Mouse (Mus musculus) G1E (cell line): ENCODE results near the gene Iqcb1. TPM values are rescaled to one million over a fixed set of nuclear protein-coding genes. Genes with fewer than 3 reads are reported as not detected.
A peak's percentile ranks its signal among the peaks of the same experiment; 100 is the strongest.

Experiments used
- ATAC-seq: 2 replicates; pipeline ENCODE4 v1.8.0; 2016; ENCODE audit warnings: mild to moderate bottlenecking; ENCODE audit not compliant: insufficient number of reproducible peaks, poor library complexity, low FRiP score, severe bottlenecking; ENCODE audit errors: extremely low read depth
- DNase-seq: peaks from one replicate; pipeline ENCODE4 v3.0.0; 2012; ENCODE audit warnings: low spot score
- H3K27me3 ChIP-seq: 2 replicates; pipeline ENCODE4 v1.6.1; 2012; ENCODE audit warnings: mild to moderate bottlenecking, low read length, inconsistent platforms; ENCODE audit not compliant: insufficient read depth
- H3K36me3 ChIP-seq: replicated peaks from 2 replicates; pipeline ENCODE3; 2012; ENCODE audit warnings: mild to moderate bottlenecking, inconsistent platforms
- H3K4me1 ChIP-seq: 2 replicates; pipeline ENCODE4 v1.6.1; 2012; ENCODE audit warnings: low read depth, low read length, inconsistent platforms, mixed read lengths; ENCODE audit not compliant: insufficient read depth
- H3K4me3 ChIP-seq: 2 replicates; pipeline ENCODE4 v1.5.1; 2012; ENCODE audit warnings: low read depth, mild to moderate bottlenecking, inconsistent platforms, low read length, moderate library complexity, mixed read lengths
- H3K9me3 ChIP-seq: replicated peaks from 2 replicates; pipeline ENCODE4 v1.6.1; 2012; ENCODE audit warnings: inconsistent platforms
- CTCF ChIP-seq: IDR thresholded peaks from 2 replicates; pipeline ENCODE4 v1.5.1; 2012; ENCODE audit warnings: low read depth, low read length, inconsistent platforms, mixed read lengths
- GATA1 ChIP-seq: IDR thresholded peaks from 2 replicates; pipeline ENCODE4 v1.6.1; 2012; ENCODE audit warnings: borderline replicate concordance, low read length, inconsistent platforms, mixed read lengths
- GATA2 ChIP-seq: IDR thresholded peaks from 2 replicates; pipeline ENCODE4 v1.6.1; 2012; ENCODE audit warnings: low read depth, low read length, inconsistent platforms, borderline replicate concordance
- POLR2AphosphoS5 ChIP-seq: IDR thresholded peaks from 2 replicates; pipeline ENCODE4 v1.6.1; 2012; ENCODE audit warnings: low read depth, low read length, inconsistent platforms; ENCODE audit not compliant: insufficient replicate concordance
- TAL1 ChIP-seq: conservative IDR thresholded peaks from 2 replicates; pipeline ENCODE4 v1.6.1; 2012; ENCODE audit warnings: low read depth, low read length, inconsistent platforms, mixed read lengths
- polyA plus RNA-seq: library from polyadenylated mRNA; stranded (reverse); fragments of >175 nt; gene quantifications from 2 replicates; pipeline ENCODE4 v1.2.3, GENCODE M21; 2012
- total RNA-seq, 2 experiments: library from RNA; stranded (forward) in 1 of 2; stranded (reverse) in 1 of 2; fragments of 200-1000 nt in 1 of 2; fragments of >200 nt in 1 of 2; fragmentation: Nextera tagmentation in 1 of 2; gene quantifications; 2 replicates each; pipeline ENCODE4 v1.2.3; 2014 to 2017

The Iqcb1 gene
- total and polyA plus RNA-seq, 3 experiments, result 2.9 to 27.7 (median 19.0) TPM

DNA sequence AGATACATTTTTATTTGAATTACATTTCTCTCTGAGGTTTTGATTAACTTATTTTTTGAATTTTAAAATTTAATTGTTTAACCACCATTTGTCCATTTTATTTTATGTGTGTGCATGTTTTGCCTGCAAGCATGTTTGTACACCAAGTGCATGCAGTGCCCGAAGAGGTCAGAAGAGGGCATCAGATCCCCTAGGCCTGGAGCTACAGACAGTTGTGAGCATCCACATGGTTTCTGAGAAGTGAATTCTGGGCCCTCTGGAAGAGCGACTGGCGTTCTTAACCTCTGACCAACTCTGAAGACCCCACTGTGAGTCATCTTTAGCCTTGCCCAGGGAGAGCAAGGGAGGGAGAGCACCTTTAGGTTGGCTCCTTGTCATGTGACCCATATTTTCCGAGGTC, 56.7 kb downstream of the Iqcb1 start:
- H3K36me3 ChIP-seq, result peaks cover 45% of the 10 kb centered on the region
- no peaks in the 10 kb centered on the region for H3K27me3 ChIP-seq
- ATAC-seq (no peak), DNase-seq (no peak)
- H3K4me1 ChIP-seq, result peaks cover 6% of the 10 kb centered on the region; the same call in 1 of the 2 replicates
- H3K9me3 ChIP-seq, result no peaks in the 10 kb centered on the region
- H3K4me3 ChIP-seq, result no peak overlapping the region
- TF ChIP-seq CTCF, result peak; percentile 29; the same call in 1 of the 2 replicates
- TF ChIP-seq POLR2AphosphoS5, result no peak
- no peak for TF ChIP-seq GATA1
- TF ChIP-seq TAL1, result no peak

DNA sequence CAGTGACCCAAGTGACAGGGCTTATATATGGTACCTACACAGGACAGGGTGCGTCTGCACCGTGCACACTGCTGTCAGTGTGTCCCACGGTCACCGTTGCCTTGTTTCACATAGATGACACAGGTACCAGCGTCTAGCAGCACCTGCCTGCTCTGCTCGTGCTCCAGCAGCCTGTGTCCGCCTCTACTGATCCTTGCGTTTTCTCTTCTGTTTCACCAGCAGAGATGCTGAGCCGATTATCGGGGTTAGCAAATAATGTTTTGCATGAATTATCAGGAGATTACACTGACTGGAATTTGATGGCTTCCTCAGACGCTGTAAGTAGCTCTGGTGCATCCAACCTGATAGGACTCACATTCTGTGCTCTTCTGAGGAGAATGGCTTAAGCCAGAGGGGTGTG, 57.7 kb downstream of the Iqcb1 start:
- H3K4me3 ChIP-seq, result no peak overlapping the region
- no peaks in the 10 kb centered on the region for H3K9me3 ChIP-seq
- H3K27me3 ChIP-seq, result no peaks in the 10 kb centered on the region
- DNase-seq (no peak), ATAC-seq (no peak)
- H3K36me3 ChIP-seq, result peaks cover 53% of the 10 kb centered on the region
- TF ChIP-seq GATA2, result no peak
- no peak for TF ChIP-seq TAL1
- no peak for TF ChIP-seq CTCF
- no peak for TF ChIP-seq GATA1
- no peak for TF ChIP-seq POLR2AphosphoS5
- peaks cover 9% of the 10 kb centered on the region for H3K4me1 ChIP-seq

DNA sequence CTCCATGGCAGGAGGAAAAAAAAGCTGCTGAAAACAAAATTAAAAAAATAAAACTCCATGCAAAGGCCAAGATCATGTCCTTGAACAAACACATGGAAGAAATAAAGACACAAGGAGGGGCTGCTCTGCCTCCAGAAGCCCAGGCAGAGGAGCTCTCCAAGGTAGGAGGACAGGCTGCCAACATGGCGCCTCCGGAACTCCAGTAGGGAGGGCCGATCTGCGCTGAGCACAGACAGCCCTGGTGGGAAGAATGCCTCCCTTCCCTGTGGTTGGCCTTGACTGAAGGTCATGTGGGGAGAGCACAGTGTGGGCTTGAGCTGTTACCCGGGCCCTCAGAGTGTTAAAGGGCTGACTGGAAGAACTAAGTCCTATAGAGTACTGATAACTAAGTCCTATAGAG, 59.4 kb downstream of the Iqcb1 start:
- no peaks in the 10 kb centered on the region for H3K9me3 ChIP-seq
- DNase-seq (no peak), ATAC-seq (no peak)
- peaks cover 67% of the 10 kb centered on the region for H3K36me3 ChIP-seq
- H3K4me1 ChIP-seq, result peaks cover 12% of the 10 kb centered on the region
- no peak overlapping the region for H3K4me3 ChIP-seq
- H3K27me3 ChIP-seq, result no peaks in the 10 kb centered on the region
- TF ChIP-seq GATA1 (no peak), POLR2AphosphoS5 (no peak), TAL1 (no peak), GATA2 (no peak), CTCF (no peak)

DNA sequence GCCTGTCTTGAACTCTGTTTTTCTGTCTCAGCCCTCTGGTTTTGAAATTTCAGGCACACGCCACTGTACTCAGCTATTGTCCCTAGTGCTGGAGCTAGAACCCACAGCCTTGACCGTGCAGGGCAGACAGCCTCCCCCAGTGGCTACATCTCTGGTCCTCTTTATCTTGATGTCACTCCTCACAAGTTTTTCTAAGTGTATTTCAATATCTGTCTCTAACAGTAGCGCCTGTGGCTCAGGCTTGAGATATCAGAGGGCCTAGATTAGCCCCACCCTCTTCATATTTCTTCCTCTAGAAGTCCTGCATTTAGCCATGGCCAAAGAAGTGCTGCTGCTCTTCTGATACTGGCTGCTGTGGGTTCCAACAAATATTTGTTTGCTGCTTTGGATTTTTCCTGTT, 62.4 kb downstream of the Iqcb1 start:
- TF ChIP-seq CTCF (no peak), GATA1 (no peak), TAL1 (no peak), POLR2AphosphoS5 (no peak), GATA2 (no peak)
- H3K27me3 ChIP-seq, result no peaks in the 10 kb centered on the region
- DNase-seq (no peak), ATAC-seq (peak; percentile 34; the same call in 1 of the 2 replicates)
- H3K36me3 ChIP-seq, result peaks cover 88% of the 10 kb centered on the region
- H3K9me3 ChIP-seq, result no peaks in the 10 kb centered on the region
- H3K4me3 ChIP-seq, result no peak overlapping the region
- H3K4me1 ChIP-seq, result peaks cover 12% of the 10 kb centered on the region

DNA sequence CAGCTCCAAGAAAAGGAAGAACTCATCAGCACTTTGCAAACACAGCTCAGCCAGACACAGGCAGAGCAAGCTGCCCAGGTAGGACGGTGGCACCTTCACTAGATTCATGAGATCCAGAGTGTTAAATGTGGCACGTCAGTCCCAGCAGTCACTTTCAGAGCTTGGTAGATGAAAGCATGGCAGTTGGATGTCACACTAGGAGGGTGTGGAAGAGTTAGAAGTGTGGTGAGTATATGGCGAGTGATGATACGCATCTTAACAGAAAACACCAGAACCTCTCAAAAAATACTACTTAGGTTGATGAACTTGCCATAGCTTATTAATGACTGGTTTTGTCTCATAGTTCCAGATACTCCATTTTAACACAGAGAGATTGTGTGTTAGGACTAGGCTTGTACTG, 63.2 kb downstream of the Iqcb1 start:
- TF ChIP-seq TAL1 (no peak), POLR2AphosphoS5 (no peak)
- no peak overlapping the region for H3K4me3 ChIP-seq
- DNase-seq, result no peak
- peaks cover 85% of the 10 kb centered on the region for H3K36me3 ChIP-seq
- no peak for ATAC-seq
- no peaks in the 10 kb centered on the region for H3K9me3 ChIP-seq
- H3K4me1 ChIP-seq, result peaks cover 12% of the 10 kb centered on the region
- H3K27me3 ChIP-seq, result no peaks in the 10 kb centered on the region

DNA sequence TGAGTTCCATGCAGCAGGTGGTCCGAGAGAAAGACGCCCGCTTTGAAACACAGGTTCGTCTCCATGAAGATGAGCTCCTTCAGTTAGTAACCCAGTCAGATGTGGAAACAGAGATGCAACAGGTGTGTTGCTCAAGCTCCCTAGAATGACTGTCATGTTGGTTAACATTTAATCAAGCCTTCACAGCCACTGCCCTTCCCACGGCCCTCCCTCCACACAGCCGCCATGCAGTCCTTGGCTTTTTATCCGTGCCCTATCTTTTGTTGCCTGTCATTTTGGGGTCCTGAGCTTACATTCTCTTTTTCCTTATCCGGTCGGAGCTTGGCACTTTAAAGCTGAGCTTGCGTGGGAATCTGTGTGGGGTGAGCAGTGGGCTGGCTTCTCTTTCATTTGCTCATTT, 65.1 kb downstream of the Iqcb1 start:
- Histone ChIP-seq H3K9me3 (no peaks in the 10 kb centered on the region), H3K4me1 (peaks cover 12% of the 10 kb centered on the region), H3K27me3 (no peaks in the 10 kb centered on the region), H3K36me3 (peaks cover 84% of the 10 kb centered on the region), H3K4me3 (no peak overlapping the region)
- no peak for ATAC-seq
- TF ChIP-seq CTCF, result no peak
- no peak for TF ChIP-seq GATA1
- TF ChIP-seq GATA2, result no peak
- no peak for TF ChIP-seq POLR2AphosphoS5
- TF ChIP-seq TAL1, result no peak
- no peak for DNase-seq

DNA sequence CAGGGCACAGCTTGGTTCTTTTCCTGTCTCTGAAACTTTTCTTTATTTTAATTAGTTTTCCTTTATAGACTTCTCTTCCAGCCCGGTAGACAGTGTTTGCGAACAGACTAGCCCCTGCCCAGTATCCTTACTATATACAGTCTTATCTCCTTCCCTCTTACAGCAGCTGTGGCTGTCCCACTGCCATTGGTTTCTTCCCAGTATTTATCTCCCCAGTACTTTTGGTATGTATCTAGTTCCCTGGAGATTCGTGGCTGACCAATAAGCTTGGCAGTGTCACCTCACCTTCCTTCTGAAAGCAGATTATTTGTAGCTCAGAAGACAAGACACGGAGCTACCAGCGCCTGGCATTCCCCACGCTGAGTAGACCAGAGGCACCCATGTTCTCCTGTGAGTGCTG, 68.5 kb downstream of the Iqcb1 start:
- Histone ChIP-seq H3K4me1 (no peaks in the 10 kb centered on the region), H3K36me3 (peaks cover 82% of the 10 kb centered on the region), H3K4me3 (no peak overlapping the region), H3K27me3 (no peaks in the 10 kb centered on the region), H3K9me3 (no peaks in the 10 kb centered on the region)
- ATAC-seq, result no peak
- no peak for DNase-seq
- TF ChIP-seq GATA2 (no peak), TAL1 (no peak), CTCF (no peak), POLR2AphosphoS5 (no peak), GATA1 (no peak)
